Mouse (Mus musculus): Measurements from ENCODE around the gene Lsamp.

Lsamp gene

GRCm38 (mm10) chr16:40685531-40685930 is 701.4 kb downstream of the Lsamp start:
- DNase-seq (ENCODE audit: low spot score) = no peak

DNA sequence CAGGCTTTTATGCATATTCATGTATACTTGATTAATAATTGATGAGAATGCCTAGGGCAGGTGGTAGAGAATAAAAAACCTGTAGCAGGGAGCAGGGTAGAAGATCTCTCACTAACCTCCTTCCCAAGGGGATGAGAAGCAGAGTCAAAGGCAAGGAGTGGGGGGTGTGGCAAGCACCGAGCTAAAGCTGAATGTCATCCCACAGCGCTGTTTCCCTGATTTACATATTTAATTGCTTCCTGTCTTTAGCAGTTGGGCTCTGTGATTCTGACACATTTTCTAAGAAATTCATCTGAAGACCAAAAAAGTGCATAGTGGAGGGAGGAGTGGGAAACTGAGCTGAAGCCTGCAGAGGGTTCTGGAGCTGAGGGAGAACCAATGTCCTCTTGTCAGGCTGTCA is 708.1 kb downstream of the Lsamp start:
- no peak for DNase-seq (ENCODE audit: low spot score)

DNA sequence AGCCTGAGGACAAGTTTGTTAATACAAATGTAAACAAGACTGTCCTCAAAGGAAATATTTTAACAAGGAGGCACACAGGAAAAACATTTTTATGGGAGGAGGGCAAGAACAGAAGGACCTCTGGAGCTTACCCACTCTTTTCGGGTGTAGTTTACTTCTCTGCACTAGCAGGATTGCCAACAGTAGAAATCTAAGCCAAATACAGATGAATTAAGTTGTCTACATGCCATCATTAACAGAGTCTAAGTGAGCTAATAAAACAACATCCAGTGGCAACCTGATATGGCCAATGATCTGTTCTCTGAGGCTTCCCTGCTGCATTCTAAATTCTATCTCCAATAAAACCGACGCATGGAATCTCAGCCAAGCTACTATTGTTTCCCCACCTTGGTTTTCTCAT is 713.1 kb downstream of the Lsamp start:
- DNase-seq (ENCODE audit: low spot score) = no peak

GRCm38 (mm10) chr16:40708558-40708957 is 724.4 kb downstream of the Lsamp start:
- DNase-seq (ENCODE audit: low spot score) = no peak

DNA sequence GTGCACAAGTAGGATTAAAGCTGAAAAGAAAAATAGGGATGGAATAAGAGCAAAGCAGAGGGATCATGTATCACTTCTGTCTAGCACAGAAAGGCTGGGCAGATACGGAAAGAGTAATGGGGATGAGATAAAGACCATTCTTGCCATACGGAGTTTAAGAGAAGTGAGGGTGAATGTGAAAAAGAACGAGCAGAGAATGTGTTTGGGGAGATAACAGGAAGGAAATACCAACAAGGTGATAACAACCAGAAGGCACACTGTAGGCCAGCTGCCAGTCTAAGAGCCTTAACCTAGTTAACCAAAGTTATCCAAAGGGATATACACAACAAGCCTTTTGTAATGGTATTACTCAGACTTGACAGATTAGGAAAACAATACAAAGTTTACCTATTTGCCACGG is 725.4 kb downstream of the Lsamp start:
- DNase-seq (ENCODE audit: low spot score) = no peak

GRCm38 (mm10) chr16:40710068-40710467 is 725.9 kb downstream of the Lsamp start:
- no peak for DNase-seq (ENCODE audit: low spot score)

GRCm38 (mm10) chr16:40710491-40710890 is 726.3 kb downstream of the Lsamp start:
- DNase-seq (ENCODE audit: low spot score) = no peak

- no peak for DNase-seq (ENCODE audit: low spot score)
These were observed 729.6 kb downstream of the Lsamp start for GRCm38 (mm10) chr16:40713725-40714124.

DNA sequence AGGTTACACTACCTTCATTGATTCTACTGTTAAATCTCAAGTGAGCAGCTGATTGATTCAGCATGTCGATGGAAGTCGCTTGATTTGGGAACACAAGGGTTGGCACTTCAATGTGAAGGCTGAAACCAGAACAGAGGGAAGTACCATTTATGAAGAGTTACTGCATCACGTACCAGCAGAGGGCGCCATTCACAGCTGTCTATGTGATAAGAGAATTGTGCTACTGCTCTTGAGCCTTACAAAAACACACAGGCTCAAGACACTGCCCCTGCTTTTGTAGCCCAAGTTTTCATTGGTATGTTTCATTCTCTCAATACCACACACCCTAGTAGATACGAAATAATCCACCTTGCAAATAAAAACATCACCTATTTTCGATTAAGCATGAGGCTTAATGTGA is 754.9 kb downstream of the Lsamp start:
- DNase-seq (ENCODE audit: low spot score) = peak; percentile 15

GRCm38 (mm10) chr16:40739771-40740170 is 755.6 kb downstream of the Lsamp start:
- no peak for DNase-seq (ENCODE audit: low spot score)

DNA sequence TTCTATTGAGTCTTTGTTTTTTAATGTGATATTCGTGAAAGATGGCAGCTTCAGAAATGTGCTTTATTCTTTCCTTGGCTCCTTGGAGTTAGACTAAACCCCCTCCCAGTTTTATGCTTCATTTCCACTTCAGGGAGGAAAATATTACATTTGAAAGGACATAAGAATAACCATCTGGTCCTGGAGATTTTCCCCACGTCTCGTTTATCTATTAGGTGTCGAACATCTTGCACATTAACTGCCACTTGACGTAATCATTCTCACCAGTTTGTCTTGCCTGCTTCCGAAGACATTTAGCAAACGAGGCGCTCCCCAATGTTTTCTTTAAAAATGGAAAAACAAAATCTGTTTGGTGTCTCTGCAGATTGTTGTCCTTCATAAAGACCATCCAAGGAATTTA is 756.1 kb downstream of the Lsamp start:
- DNase-seq (ENCODE audit: low spot score) = no peak

- DNase-seq (ENCODE audit: low spot score) = no peak
These were observed 843.0 kb downstream of the Lsamp start for GRCm38 (mm10) chr16:40827191-40827590.

DNA sequence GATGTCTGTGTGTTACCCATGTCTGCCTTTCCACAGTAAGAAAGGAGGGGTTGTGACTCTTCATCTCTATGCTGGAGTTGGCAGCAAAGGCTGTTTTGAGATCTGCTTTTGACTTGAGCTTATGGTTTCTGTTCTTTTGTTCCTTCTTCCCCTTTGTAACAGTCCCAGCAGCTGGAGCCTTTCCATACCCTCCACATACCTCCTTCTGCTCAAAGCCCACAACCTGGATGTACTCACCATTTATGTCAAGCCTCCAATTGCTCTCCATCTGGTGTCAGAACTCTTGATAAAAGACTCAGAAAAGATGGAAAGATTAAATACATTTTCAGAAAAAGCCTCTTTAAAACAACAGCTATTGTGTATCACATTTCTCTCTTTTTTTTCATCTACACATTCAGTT is 847.4 kb downstream of the Lsamp start:
- no peak for DNase-seq (ENCODE audit: low spot score)

GRCm38 (mm10) chr16:40841765-40842164 is 857.6 kb downstream of the Lsamp start:
- no peak for DNase-seq (ENCODE audit: low spot score)

- no peak for DNase-seq (ENCODE audit: low spot score)
These were observed 882.6 kb downstream of the Lsamp start for GRCm38 (mm10) chr16:40866733-40867132.

DNA sequence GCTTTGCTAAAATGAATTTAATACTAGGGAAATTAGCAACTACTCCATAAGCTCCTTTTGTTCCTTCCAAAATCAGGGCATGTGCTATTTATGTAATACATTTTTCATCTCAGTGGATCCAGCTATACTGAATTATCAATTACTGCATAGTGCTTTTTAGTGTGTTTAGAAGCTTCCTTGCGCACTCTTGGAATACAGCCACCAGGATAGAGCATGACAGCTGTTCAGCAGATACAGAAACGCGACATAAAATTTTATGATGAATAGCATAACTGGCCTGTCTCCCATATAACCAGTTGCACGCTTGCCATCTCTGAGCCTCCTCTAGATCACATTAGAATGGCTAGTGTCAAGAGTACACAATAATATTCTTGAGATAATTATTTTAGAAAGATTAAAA is 894.1 kb downstream of the Lsamp start:
- no peak for DNase-seq (ENCODE audit: low spot score)

- no peak for DNase-seq (ENCODE audit: low spot score)
These were observed 897.8 kb downstream of the Lsamp start for GRCm38 (mm10) chr16:40881942-40882341.

DNA sequence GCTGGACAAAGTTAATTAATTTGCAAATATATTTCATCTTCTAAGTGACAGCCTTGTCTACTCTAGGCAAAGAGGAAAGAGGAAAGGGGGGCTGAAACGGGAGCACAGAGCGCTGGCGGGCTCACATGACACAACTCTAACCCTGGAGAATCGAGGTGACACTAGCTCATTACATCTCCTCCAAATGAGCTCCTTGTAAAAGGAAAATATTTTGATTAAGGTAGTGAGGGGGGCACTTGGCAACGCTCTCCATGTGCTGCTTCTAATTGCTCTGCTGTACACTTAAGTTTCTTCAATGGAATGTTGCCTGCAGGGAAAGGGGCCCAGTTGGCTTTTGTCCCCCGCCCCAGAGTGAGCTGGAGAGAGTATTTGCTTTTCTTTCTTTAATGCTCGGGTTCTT is 907.2 kb downstream of the Lsamp start:
- DNase-seq (ENCODE audit: low spot score) = no peak

GRCm38 (mm10) chr16:40897768-40898327 is 913.7 kb downstream of the Lsamp start:
- DNase-seq (ENCODE audit: low spot score) = no peak

DNA sequence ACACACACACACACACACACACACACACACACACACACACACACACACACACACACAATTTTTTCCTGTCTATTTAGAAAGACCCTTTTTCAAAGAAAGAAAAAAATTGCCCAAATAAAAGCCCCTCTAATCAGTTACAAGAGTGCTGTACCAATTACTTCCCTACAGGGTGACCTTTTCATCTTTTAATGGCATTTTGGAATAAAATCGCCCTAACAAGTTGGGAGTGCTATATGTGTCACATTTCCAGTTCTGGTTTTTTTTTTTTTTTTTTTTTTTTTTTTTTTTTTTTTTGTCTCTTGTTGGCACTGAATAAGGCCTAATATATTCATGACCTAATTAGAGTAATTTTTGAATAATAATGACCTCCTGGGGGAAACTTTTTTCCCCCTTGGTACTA is 923.7 kb downstream of the Lsamp start:
- no peak for DNase-seq (ENCODE audit: low spot score)

DNA sequence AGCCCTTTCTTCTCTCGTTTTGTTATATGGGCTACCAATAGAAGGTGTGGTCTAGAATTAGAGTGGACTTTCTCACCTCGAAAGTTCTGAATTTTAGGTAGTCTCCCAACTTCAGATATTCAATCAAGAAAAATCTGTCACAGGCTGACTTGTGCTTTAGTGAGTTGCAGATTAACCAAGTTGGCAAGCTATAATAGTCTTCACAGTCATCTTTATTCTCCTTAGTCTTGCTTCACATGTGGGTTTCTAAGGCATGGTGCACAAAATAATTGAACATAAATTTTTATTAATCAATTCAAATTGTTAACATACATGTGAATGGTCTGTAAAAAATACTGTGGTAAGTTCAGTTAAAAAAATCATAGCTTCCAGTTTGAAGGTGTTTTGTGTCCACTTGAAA is 930.0 kb downstream of the Lsamp start:
- no peak for DNase-seq (ENCODE audit: low spot score)

- DNase-seq (ENCODE audit: low spot score) = no peak
These were observed 946.4 kb downstream of the Lsamp start for GRCm38 (mm10) chr16:40930596-40930995.

DNA sequence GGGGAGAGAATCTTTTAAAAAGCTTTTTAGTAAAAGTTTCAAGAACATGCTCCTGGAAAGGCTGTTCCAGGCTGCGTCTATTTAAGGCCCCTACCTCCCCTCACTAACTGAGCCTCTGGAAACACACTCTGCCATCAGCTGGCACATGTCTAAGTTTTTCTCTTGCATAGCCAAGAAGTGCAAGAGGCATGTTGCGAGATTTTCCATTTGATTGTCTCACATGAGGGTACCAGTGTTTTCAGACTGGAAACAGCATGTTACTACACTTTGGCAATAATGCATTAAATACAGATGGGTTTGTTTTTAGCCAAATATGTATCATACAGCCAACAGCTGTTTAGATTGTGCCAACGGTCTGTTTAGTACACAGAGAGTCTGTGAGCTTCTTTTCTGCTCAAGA is 958.1 kb downstream of the Lsamp start:
- DNase-seq (ENCODE audit: low spot score) = no peak

DNA sequence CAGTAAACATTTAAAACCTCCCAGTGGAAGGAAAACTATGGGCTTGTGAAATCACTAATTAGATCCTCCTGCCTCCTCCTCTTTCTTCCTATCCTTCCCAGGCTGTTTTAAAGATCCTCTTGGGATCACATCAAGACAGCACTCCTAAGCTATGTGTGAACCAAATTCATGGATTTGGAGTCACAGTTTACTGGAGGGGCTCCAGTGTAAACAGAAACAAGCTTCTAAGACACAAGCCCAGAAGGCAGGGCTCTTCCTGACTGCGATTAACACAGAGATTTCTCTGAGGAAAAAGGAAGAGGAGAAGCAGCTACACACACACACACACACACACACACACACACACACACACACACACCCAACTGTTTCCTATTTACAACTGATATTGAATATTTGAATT is 961.7 kb downstream of the Lsamp start:
- DNase-seq (ENCODE audit: low spot score) = no peak

DNA sequence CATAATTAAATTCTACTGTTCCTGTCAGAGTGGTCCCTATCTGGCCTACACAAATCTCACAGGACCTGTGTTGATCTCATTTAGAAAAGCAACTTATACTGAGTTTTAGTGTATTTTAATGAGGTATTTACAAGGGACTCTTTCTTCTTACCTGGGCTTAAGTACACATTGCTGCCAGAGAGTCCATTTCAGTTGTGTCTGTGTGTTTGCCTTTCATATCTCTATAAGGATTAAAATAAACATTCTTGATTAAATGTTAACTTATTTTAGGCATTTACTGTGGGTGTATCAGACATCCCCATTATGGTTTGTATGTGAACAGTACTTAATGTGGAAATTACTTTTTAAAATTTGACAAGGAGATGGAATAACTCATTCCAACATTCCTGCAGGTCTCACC is 963.9 kb downstream of the Lsamp start:
- no peak for DNase-seq (ENCODE audit: low spot score)
